Mouse (Mus musculus) kidney, postnatal 10 days (tissue): ENCODE results near the gene Inpp4b.

ENCODE experiments used
- DNase-seq: peaks from one replicate; pipeline ENCODE4 v3.0.0; 2021; ENCODE audit warnings: mixed read lengths

Inpp4b gene

DNA sequence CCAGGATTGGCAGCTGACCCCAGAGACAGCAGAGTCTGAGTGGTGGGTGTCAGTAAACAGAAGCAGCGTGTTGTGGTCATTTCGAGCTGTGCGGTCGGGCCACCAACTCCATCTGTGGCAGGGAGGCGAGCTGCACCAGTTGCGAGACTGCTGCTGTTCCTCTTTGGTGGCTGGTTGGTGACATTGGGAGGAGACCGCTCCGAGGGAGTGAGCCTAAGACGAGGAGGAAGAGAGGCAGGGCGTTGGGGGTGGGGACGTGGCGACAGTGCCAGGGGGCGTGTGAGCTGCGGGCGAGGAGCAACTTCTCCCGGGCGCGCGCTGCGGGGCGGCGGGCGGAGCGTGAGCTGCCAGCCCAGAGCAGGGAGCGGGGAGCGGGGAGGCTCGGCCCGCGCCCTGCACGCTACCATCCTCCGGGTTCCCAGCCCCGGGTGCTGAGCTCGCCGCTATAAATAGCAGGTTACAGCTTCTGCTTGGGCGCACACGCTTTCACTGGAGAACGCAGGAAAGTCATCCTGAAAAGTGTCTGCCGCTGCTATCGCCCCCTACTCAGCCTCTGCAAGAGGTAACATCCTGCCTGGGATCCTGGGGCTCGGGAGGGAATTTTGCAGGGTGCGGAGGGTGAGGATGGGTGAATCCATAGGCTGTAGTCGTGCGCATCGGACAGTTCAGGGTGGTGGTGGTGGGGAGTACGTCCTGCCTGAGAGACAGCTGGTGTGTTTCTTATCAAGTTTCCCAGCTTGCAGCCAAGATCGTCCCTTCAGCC, at the start of gene Inpp4b:
Gene Inpp4b (plus strand): TSS at position 321 of the 763 bp plus-strand sequence.
- peak; percentile 69 for DNase-seq

- DNase-seq = no peak
These were observed 7.1 kb upstream of the Inpp4b start for GRCm38 (mm10) chr8:81335250-81335649.

- DNase-seq = no peak
These were observed 1.2 kb upstream of the Inpp4b start for GRCm38 (mm10) chr8:81341191-81341590.

- peak; percentile 84 for DNase-seq
These were observed 643 bp upstream of the Inpp4b start for GRCm38 (mm10) chr8:81341591-81342235.

DNA sequence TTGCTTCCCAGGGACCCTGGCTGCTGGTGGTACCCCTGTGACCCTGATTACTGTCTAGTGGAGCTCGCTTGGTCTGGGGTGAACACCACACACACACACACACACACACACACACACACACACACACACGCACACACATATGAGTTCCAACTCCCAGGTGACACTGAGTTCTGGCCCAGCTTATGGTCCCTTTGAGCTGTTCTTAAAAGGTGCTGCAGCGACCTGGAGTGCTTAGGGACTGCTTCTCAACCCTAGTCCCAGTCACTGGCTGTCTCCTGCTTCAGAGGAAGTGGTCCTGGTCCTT, 595 bp downstream of the Inpp4b start:
- DNase-seq = no peak

DNA sequence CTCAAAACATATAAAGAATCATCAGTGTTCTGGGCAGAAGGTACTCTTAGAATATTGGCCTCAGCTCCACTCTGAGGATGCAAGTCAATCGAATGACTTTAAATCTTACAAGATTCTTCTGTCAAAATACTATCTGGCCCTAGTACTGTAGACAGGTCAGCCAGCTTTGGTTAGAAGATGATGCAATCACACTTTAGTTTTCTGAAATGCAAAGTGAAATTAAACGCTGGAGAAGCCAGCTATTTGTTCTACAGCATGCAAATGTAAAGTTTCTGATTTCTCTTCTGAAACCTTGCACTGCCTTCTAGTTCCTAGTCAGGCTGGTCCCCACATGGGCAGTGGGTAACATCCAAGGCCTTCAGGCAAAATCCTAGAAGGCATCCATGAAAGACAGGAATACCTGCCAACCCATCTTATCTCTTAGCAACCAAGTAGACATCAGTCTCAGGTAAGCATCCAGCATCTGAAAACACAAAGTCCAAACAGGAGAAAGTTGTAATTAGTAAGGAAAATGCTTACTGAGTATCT, 2.9 kb downstream of the Inpp4b start:
- DNase-seq = no peak

- peak; percentile 65 for DNase-seq
These were observed 7.1 kb downstream of the Inpp4b start for GRCm38 (mm10) chr8:81349452-81349851.

DNA sequence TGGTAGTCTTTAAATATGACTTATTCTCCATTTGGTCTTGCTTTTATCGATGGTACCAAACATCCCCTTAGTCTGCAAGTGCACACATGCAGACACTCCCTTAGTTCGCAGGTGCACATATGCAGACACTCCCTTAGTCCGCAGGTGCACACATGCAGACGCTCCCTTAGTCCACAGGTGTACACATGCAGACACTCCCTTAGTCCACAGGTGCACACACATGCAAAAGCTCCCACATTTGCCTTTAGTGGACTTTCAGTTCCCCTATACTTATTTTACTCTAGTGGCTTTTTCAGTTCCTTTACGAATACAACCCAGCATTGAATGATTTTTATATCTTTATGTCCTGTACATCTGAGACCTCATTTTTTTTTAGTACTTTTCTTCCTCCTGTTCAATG, 11.1 kb downstream of the Inpp4b start:
- DNase-seq = no peak

- DNase-seq = no peak
These were observed 15.8 kb downstream of the Inpp4b start for GRCm38 (mm10) chr8:81358108-81358507.

GRCm38 (mm10) chr8:81360518-81360917, 18.2 kb downstream of the Inpp4b start:
- DNase-seq = no peak

- no peak for DNase-seq
These were observed 18.8 kb downstream of the Inpp4b start for GRCm38 (mm10) chr8:81361162-81361561.

DNA sequence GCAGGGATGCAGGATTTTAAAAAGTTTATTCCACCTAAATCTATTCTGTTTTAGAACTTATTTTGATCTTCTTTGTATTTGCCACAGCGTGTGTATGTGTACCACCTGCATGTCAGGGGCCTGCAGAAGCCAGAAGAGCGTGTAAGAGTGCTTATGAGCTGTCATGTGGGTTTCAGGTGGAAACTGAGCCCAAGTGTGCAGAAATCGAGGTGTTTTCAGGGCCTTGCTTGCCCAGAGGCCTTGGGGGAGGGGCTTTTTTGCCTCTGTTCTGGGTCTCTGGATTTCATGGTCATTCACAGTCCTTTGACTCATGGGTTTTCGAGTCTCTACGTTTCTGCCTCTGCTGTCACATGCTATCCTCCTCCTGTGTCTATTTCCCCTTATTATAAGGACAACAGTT, 28.3 kb downstream of the Inpp4b start:
- DNase-seq = no peak

- no peak for DNase-seq
These were observed 29.5 kb downstream of the Inpp4b start for GRCm38 (mm10) chr8:81371844-81372243.

GRCm38 (mm10) chr8:81374877-81375475, 32.6 kb downstream of the Inpp4b start:
- no peak for DNase-seq

DNA sequence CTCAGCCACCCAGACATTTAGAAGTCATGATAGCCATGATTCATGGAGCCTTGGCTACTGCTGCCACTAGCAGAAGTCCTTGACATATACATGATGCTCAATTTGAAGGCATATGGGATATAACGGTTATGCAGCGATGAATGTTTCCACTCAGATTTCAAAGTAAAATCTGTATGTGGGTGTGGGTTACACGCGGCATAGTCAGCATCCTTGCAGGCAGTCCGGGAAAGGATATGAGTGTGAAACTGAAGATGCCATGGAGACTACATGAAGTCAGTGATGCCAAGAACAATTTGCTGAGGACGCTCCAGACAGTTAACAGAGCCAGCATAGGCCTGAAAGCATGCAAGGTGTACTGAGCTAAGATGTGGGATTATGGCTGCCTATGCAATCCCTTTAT, 46.6 kb downstream of the Inpp4b start:
- no peak for DNase-seq

GRCm38 (mm10) chr8:81399071-81399470, 56.7 kb downstream of the Inpp4b start:
- no peak for DNase-seq

DNA sequence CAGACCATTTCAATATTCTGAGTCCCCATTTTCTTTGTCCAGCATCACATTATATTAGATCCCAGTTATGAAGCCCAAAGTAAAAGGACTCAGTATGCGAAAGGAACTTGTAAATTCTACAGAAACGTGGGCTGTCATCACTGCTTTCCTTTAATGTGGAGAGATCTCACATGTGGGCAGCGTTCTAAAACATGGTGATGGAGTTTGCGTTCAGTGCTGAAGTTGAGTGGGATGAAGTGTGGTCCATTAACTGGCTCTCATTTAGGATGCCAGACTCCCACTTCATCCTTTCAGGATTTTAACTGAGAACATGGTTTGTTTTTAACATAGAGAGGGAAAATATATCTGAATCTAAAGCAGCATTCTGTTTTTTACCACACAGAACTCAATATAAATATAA, 57.1 kb downstream of the Inpp4b start:
- no peak for DNase-seq

DNA sequence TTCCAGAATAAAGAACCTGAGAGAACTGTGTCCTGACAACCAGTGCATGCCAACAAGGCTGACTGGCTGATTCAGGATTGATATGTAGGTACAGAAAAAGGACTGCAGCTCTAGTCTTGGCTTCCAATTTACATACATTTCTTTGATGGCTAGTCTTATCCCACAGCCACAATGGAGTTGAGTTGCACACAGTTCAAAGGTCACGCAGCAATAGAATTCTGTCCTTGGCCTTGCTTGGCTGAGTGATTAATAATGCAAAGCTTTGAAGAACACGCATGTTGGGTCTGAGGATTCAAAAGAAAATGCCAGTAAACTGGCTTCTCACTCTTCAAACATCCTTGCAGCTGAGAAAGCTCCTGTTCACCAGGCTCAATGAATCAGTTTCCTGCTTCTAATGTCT, 70.4 kb downstream of the Inpp4b start:
- no peak for DNase-seq

GRCm38 (mm10) chr8:81443957-81444356, 101.6 kb downstream of the Inpp4b start:
- DNase-seq = no peak

DNA sequence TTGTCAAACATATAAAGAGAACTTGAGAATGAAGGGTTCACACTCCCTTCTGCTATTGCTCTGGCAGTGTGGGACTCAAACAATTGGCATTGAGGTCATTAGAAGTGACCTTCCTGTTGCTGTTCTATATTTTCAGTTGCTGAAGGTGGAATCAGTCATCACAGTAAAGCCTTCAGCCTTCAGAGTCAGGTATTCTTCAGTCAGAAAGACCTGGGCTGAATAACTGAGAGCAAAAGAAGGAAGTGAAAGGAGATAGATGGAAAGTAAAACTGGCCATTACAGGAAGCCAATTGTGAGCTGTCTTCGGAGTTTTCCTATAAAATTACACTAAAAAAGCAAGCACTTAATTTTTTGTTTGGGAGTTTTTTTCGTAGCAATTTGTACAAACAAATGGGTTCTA, 107.4 kb downstream of the Inpp4b start:
- DNase-seq = no peak

DNA sequence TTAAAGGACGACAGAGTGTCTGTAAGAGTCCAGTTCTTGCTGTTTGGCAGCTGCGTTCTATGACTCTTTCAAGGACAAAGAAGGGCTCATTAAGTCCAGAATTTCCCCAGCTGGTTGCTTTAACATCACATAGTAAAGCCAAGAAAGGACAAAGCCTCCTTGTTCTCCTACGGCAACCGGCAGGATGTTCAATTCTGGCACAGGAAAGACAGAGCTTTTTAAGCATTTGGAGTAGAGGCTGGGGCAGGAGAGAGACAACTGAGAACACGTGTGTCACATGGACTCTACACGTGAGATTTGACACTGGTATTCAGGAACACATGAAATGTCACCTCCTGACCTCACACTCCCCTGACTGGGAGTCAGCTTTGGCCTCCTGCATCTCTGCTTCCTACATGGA, 109.7 kb downstream of the Inpp4b start:
- peak; percentile 5 for DNase-seq

- no peak for DNase-seq
These were observed 112.5 kb downstream of the Inpp4b start for GRCm38 (mm10) chr8:81454830-81455229.

- no peak for DNase-seq
These were observed 121.4 kb downstream of the Inpp4b start for GRCm38 (mm10) chr8:81463762-81464161.

- DNase-seq = no peak
These were observed 124.4 kb downstream of the Inpp4b start for GRCm38 (mm10) chr8:81466776-81467175.
